Mouse (Mus musculus) stomach, embryonic 16.5 days (tissue): ENCODE measurements around the gene Lima1. TPM values are rescaled to one million over a fixed set of nuclear protein-coding genes. Genes with fewer than 3 reads are reported as not detected.

Experiments
- ATAC-seq: fragments of 200-750 bp; cut with Nextera tagmentation; 2 replicates; pipeline ENCODE4 v1.8.0; 2017; ENCODE audit warnings: moderate number of reproducible peaks, moderate TSS enrichment; ENCODE audit not compliant: insufficient read depth, low FRiP score
- H3K27ac ChIP-seq: fragments of 300-500 bp; sonication (generic); 2 replicates; pipeline ENCODE4 v1.5.1; 2014; ENCODE audit warnings: low read length
- H3K27me3 ChIP-seq: fragments of 300-500 bp; sonication (generic); 2 replicates; pipeline ENCODE4 v1.6.1; 2014; ENCODE audit warnings: low read length, control low read depth, mixed read lengths; ENCODE audit not compliant: control insufficient read depth, insufficient read depth
- H3K36me3 ChIP-seq: fragments of 300-500 bp; sonication (generic); 2 replicates; pipeline ENCODE4 v1.6.1; 2014; ENCODE audit warnings: low read length; ENCODE audit not compliant: control insufficient read depth, insufficient read depth
- H3K4me1 ChIP-seq: fragments of 300-500 bp; sonication (generic); 2 replicates; pipeline ENCODE4 v1.6.1; 2014; ENCODE audit warnings: low read length, control low read depth, mixed read lengths; ENCODE audit not compliant: control insufficient read depth, insufficient read depth
- H3K4me2 ChIP-seq: fragments of 300-500 bp; sonication (generic); 2 replicates; pipeline ENCODE4 v1.6.1; 2014; ENCODE audit warnings: low read depth, low read length, mixed read lengths
- H3K4me3 ChIP-seq: fragments of 300-500 bp; sonication (generic); replicated peaks from 2 replicates; pipeline ENCODE4 v1.5.1; 2014; ENCODE audit warnings: mild to moderate bottlenecking, low read length
- H3K9ac ChIP-seq: fragments of 300-500 bp; sonication (generic); 2 replicates; pipeline ENCODE4 v1.6.1; 2014; ENCODE audit warnings: low read length
- H3K9me3 ChIP-seq: fragments of 300-500 bp; sonication (generic); replicated peaks from 2 replicates; pipeline ENCODE4 v1.6.1; 2016; ENCODE audit warnings: low read length, control low read depth; ENCODE audit not compliant: control insufficient read depth
- WGBS: fragments of 180-500 bp; shearing (Covaris S2); extraction: QIAGEN DNeasy Blood & Tissue Kit; methylation state at CpG from one replicate; pipeline ENCODE4 v1.1.7; 2014; 5-methylcytosine and 5-hydroxymethylcytosine counted together
- polyA plus RNA-seq: library from polyadenylated mRNA; unstranded; fragments of >200 nt; fragmentation: Nextera tagmentation; extraction: Ambion mirVana; gene quantifications from 2 replicates; pipeline ENCODE4 v1.2.1, GENCODE M21; 2015

Lima1 gene
- polyA plus RNA-seq, 1 experiment from 2014 or later, result 89.4 TPM

DNA sequence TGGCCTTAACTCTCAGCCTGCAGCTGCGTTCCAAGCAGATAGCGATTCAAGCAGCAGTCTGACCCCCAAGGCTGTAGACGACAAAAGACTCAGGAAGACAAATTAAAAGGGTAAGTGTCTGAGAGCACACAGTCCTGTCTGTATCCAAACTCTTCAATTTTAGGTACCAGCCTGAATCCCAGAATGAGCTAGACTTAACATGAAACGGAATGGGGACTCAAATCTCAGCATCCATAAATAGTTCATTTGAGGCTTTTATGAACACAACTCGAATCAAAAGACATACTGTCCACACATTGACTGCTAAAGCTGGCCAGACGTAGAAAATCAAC lies 56.2 kb downstream of the Lima1 start:
- Histone ChIP-seq H3K4me1 (peaks cover 11% of the 10 kb centered on the region), H3K4me2 (peak overlapping the region; percentile 58), H3K27me3 (no peaks in the 10 kb centered on the region), H3K4me3 (peak overlapping the region; percentile 54), H3K9ac (peak overlapping the region; percentile 77), H3K27ac (peak overlapping the region; percentile 96), H3K9me3 (no peaks in the 10 kb centered on the region), H3K36me3 (0 out of 2 replicates have a peak, but pooled peaks cover 15% of the 10 kb centered on the region)
- ATAC-seq, result no peak
- WGBS, result 25% methylated on average over 6 of the region's 6 CpGs

DNA sequence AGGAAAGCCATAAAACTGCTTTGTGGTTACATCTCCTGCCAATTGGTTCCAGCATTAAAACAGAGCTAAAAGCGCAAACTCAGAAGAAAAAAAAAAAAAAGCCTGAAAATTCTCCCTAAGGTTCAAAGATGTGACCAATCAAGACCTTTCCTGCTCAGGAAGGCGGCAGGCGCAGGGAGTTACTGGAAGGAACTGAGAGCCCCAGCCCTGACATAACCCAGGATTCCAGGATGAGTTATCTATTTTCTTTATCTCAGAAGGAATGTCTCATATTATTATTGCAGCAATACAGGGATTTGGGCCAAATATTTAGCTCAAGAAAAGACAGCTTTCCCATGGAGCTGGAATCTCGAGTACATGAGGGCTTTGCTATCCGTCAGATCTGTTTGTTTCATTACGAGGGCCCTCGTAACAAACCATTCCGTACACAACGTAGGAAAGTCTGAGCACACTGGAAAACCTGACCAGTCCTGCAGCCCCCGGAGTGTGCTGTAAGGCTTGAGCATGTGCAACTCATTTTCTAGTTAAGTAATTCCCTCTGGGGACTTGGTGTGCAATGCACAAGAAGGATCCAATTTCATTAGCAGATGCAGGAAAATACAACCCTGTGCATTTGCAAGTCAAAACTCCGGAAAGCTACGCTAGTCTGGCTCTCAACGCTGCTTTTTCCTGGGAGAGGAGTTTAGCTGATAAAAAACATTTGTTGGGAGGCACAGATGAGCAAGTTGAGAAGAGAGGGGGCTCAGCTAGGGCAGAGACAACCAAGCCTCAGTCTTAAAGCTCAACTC lies 56.7 kb downstream of the Lima1 start:
- peak overlapping the region; percentile 58 for H3K4me2 ChIP-seq
- peak; percentile 21; the same call in 1 of the 2 replicates for ATAC-seq
- H3K9me3 ChIP-seq, result no peaks in the 10 kb centered on the region
- peak overlapping the region; percentile 96 for H3K27ac ChIP-seq
- peaks cover 10% of the 10 kb centered on the region for H3K4me1 ChIP-seq
- peak overlapping the region; percentile 77 for H3K9ac ChIP-seq
- H3K36me3 ChIP-seq, result peaks cover 18% of the 10 kb centered on the region; the same call in 1 of the 2 replicates
- WGBS, result 20% methylated on average over 13 of the region's 13 CpGs
- H3K27me3 ChIP-seq, result no peaks in the 10 kb centered on the region
- peak overlapping the region; percentile 54 for H3K4me3 ChIP-seq

DNA sequence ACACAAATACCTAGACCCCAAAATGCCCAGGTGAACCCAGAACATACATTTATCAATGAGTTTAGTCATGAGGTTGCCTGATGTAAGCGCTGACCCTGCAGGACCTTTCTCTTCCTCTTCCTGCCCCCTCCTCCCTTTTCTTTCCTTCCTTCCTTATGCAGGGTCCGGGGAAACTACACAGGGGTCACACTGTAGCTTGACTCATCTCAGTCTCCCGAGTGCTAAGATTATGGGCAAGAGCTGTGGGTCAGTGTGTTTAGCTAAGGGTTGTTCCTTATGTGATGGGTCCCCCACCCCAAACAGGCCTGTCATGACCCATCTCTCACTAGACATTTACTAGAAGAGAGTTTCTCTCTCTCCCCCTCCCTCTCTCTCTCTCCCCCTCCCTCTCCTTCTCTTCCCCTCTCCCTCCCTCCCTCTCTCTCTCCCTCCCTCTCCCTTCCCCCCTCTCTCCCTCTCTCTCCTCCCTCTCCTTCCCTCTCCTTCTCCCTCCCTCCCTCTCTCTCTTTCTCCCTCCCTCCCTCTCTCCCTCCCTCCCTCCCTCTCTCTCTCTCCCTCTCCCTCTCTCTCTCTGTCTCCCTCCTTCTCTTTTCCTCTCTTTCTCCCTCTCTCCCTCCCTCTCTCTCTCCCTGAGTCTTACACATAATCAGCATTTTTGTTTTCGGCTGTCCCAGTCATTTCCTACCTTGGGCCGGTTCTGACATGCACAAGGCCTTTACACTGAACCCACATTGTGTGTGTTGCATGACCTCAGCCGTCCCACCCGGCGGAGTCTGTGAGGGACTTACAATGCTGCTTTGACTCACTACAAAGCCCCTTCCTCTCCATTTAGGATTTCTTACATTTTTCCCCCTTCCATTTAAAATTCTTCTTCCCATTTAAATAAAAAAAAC lies 57.7 kb downstream of the Lima1 start:
- no peak for ATAC-seq
- Histone ChIP-seq H3K27me3 (no peaks in the 10 kb centered on the region), H3K27ac (peak overlapping the region; percentile 96), H3K4me3 (peak overlapping the region; percentile 54), H3K9me3 (no peaks in the 10 kb centered on the region), H3K36me3 (peaks cover 20% of the 10 kb centered on the region; the same call in 1 of the 2 replicates), H3K4me1 (peaks cover 8% of the 10 kb centered on the region), H3K9ac (peak overlapping the region; percentile 77), H3K4me2 (peak overlapping the region; percentile 58)
- 27% methylated on average over 8 of the region's 8 CpGs for WGBS

DNA sequence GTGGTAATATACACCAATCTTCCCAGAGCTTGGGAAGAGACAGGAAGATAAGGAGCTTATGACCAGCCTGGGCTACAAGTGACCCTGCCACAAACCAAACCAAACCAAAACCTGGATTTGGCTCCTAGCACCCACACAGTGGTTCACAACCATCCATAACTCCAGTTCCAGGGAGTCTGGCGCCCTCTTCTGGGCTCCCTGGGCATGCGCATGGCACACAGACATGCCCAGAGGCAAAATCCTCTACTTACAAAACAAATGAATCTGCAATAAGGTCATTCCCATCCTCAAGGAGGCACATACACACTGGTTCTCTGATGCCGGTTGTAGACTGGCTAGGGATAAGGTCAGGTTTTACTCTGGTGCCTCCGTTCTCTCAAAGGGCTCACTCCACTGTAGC lies 59.3 kb downstream of the Lima1 start:
- ATAC-seq, result no peak
- Histone ChIP-seq H3K9me3 (no peaks in the 10 kb centered on the region), H3K4me3 (no peak overlapping the region), H3K36me3 (peaks cover 20% of the 10 kb centered on the region; the same call in 1 of the 2 replicates), H3K27me3 (no peaks in the 10 kb centered on the region), H3K4me2 (no peak overlapping the region), H3K27ac (no peak overlapping the region), H3K4me1 (peaks cover 8% of the 10 kb centered on the region), H3K9ac (no peak overlapping the region)
- WGBS, result 92% methylated on average over 4 of the region's 4 CpGs

DNA sequence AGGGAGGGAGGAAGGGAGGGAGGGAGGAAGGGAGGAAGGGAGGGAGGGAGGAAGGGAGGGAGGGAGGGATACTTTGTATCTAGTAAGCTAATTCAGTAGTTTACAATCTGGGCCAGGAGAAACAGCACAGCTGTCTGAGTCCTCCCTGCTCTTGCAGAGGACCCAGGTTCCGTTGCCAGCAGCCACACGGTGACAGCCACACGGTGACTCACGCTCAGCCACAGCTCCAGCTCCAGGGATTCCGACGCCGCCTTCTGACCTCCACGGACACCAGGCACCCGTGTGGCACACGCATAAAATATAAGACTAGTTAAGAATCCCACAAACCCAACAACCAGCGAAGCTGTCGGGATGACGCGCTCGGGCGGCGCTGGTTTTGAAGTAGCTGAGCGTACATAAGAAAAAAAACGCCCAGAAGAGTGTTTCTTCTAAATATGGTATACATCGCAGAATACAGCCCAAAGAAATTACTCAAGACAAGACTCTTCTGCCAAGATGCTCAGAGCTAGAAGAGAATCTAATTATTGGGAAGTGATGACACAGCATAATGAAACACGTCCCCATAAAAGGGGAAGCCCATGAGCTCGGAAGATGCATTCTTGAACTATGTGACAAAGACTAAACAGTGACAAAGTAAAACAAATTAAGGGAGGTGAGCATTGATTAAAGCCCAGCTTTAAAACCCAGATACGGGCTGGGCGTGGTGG lies 60.5 kb downstream of the Lima1 start:
- Histone ChIP-seq H3K4me2 (no peak overlapping the region), H3K9me3 (no peaks in the 10 kb centered on the region), H3K36me3 (peaks cover 20% of the 10 kb centered on the region; the same call in 1 of the 2 replicates), H3K27ac (peak overlapping the region; percentile 5; the same call in 1 of the 2 replicates), H3K27me3 (no peaks in the 10 kb centered on the region), H3K4me3 (no peak overlapping the region), H3K4me1 (peaks cover 6% of the 10 kb centered on the region; the same call in 1 of the 2 replicates), H3K9ac (no peak overlapping the region)
- no peak for ATAC-seq
- 80% methylated on average over 24 of the region's 24 CpGs for WGBS

DNA sequence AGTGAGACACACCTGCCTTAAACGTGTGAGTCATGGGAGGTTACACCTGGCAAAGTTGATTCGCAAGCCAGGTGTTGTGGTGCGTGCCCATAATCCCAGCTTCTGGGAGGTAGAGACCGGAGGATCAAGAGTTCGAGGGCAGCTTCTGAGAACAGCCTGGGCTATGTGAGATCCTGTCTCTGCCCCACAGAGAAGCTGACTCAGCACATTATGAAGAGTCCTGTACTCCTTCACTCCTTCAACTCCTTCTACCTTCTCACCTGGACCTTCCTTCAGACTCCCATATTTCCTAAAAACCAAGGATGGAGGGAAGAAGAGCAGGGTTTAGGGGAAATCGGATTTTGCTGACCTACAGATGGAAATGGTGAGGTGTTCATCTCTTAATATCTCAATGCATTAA lies 61.6 kb downstream of the Lima1 start:
- Histone ChIP-seq H3K27me3 (no peaks in the 10 kb centered on the region), H3K4me2 (no peak overlapping the region), H3K27ac (no peak overlapping the region), H3K9me3 (no peaks in the 10 kb centered on the region), H3K4me1 (peaks cover 6% of the 10 kb centered on the region; the same call in 1 of the 2 replicates), H3K36me3 (peaks cover 20% of the 10 kb centered on the region; the same call in 1 of the 2 replicates), H3K4me3 (no peak overlapping the region), H3K9ac (no peak overlapping the region)
- ATAC-seq, result no peak
- 92% methylated on average over 6 of the region's 6 CpGs for WGBS

DNA sequence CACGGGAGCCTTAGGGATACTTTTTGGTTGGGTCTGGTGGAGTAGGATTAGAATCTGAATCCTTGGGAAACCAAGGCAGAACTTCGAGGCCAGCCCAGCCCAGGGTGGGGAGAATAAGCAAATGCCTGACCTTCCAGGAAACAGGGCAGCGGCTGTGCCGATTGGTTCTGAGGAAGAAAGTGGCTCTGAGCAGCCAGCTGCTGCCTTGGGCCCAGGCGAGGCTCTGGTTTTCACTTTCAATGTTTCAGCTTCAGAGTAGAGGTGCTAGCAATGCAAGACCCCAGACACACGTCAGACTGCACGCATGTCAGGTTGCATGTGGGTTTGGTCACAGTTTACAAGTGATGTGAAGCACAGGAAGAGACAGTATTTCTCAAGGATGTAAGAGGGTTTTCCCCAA lies 63.2 kb downstream of the Lima1 start:
- Histone ChIP-seq H3K4me1 (peaks cover 3% of the 10 kb centered on the region; the same call in 1 of the 2 replicates), H3K9me3 (no peaks in the 10 kb centered on the region), H3K27ac (peak overlapping the region; percentile 25; the same call in 1 of the 2 replicates), H3K4me3 (no peak overlapping the region), H3K36me3 (peaks cover 20% of the 10 kb centered on the region; the same call in 1 of the 2 replicates), H3K27me3 (no peaks in the 10 kb centered on the region), H3K9ac (no peak overlapping the region), H3K4me2 (no peak overlapping the region)
- no peak for ATAC-seq
- WGBS, result 58% methylated on average over 7 of the region's 7 CpGs

DNA sequence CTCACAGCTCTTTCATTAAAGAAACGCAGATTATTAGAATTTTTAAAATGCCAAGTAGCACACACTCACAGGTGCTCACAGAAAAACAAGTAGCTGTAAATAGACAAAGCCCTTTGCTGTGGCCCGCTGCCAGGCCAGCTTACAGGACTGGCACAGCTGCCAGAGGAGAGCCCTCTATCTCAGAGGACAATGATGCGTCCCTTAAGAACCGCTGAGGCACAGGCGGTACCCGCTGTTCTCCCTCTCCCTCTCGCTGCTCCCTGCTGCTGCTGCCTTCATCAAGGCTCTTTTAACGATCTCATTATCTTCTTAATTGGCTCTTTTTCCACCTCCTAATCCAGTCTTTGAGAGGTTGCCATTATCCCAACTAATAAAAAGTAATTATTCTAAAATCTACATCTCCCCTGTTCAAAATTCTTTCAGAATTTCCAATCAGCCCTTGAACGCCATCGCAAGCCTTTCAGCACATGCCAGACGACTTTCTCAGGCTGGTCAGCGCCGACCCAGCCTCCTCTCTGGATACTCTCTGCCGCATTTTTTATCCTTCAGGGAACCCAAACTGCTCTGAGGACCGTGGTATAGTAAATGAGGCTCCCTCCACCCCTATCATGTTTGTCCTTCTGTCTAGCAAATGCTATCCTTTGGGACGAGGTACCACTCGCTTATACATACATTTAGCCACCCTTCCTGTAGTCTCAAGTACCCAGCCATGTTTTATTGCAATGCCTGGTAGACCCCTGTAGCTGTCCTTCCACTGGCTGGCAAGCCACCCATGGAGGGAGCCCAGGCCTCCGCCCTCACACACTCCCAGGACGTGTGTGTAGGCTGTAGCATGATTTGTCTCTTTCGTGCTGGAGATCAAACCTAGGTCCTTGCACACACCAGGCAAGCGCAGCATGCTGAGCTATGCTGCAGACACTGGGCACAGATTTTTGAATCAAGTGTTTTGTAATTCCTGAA lies 67.2 kb downstream of the Lima1 start:
- no peaks in the 10 kb centered on the region for H3K27me3 ChIP-seq
- no peak for ATAC-seq
- peaks cover 10% of the 10 kb centered on the region; the same call in 1 of the 2 replicates for H3K36me3 ChIP-seq
- no peak overlapping the region for H3K27ac ChIP-seq
- no peaks in the 10 kb centered on the region for H3K4me1 ChIP-seq
- no peak overlapping the region for H3K9ac ChIP-seq
- 69% methylated on average over 21 of the region's 21 CpGs for WGBS
- no peak overlapping the region for H3K4me2 ChIP-seq
- no peak overlapping the region for H3K4me3 ChIP-seq
- H3K9me3 ChIP-seq, result no peaks in the 10 kb centered on the region
